ENCODE assay signal across 8 mouse cellular contexts in the genomic region with DNA sequence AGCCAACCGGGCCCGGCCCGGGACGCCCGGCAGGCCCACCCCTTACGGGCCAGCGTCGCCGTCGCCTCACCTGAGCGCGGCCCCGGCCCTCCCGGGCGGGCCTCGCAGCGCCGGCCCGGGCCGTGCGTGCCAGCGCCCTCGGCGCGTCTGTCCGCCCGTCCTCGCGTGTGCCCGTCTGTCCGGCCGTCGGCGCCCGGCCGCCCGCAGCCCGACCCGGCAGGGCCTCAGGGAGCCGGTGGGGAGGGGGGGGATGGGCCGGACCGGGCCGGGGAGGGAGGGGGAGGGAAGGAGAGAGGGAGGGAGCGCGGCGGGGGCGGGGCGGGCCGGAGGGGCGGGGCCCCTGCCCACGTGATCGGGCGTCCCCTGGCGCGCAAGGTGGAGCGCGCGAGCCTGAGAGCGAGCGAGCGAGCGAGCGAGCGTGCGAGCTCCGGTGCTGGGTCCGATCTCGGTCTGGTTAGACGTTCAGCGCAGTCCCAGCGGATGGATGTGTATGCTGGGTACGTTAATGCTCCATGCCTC. TPM values are rescaled to one million over a fixed set of nuclear protein-coding genes. Genes with fewer than 3 reads are reported as not detected.
A peak's percentile ranks its signal among the peaks of the same experiment; 100 is the strongest.
DNase-seq lines count a peak whose midpoint lies in the region; ATAC-seq lines count a peak whose summit lies in the region.

Gene Ncoa6 (minus strand): TSS at position 325 of the 519 bp plus-strand sequence.

- peaks cover 37% of the 10 kb centered on the region for H3K4me1 ChIP-seq in hindbrain, embryonic 13.5 days (replicated peaks)

- no peaks in the 10 kb centered on the region for H3K27me3 ChIP-seq in hindbrain, embryonic 13.5 days

- peak within 1 kb of the TSS; percentile 95 for H3K27ac ChIP-seq in hindbrain, embryonic 13.5 days
- H3K27ac ChIP-seq in macrophage, result peak within 1 kb of the TSS; percentile 63

- H3K4me3 ChIP-seq in hindbrain, embryonic 13.5 days, result peak within 1 kb of the TSS; percentile 88
- peak within 1 kb of the TSS; percentile 79 for H3K4me3 ChIP-seq in macrophage (ENCODE audit: inconsistent target)

- H3K36me3 ChIP-seq in hindbrain, embryonic 13.5 days, result no peaks in the 10 kb centered on the region
- no peaks in the 10 kb centered on the region for H3K36me3 ChIP-seq in macrophage (ENCODE audit: inconsistent target)

- peaks cover 45% of the 10 kb centered on the region for H3K79me2 ChIP-seq in macrophage (ENCODE audit: inconsistent target)

- peak within 1 kb of the TSS; percentile 96 for H3K9ac ChIP-seq in hindbrain, embryonic 13.5 days

- peak within 1 kb of the TSS; percentile 84 for H3K4me2 ChIP-seq in hindbrain, embryonic 13.5 days

- under 1% methylated on average over 51 of the region's 72 CpGs for WGBS in hindbrain, embryonic 13.5 days
- WGBS in macrophage (ENCODE audit: missing documents), result 0% methylated on average over 29 of the region's 72 CpGs

- ATAC-seq in hindbrain, embryonic 13.5 days (ENCODE audit: low FRiP score), result peak; percentile 88

- no peaks in the 10 kb centered on the region for H3K9me3 ChIP-seq in hindbrain, embryonic 13.5 days

- DNase-seq in R1 (ENCODE audit: low read depth, low spot score), result peak; percentile 76
- peak; percentile 71 for DNase-seq in cerebellum, adult 9-11 months
- DNase-seq in frontal cortex, postnatal 10 days (ENCODE audit: low spot score in 2 of 2), result peak; percentile 32 to 58
- peak; percentile 43 to 58 for DNase-seq in layer of hippocampus, postnatal 36 days
- peak; percentile 65 for DNase-seq in right cerebral cortex, adult 18-20 months
- peak; percentile 61 for DNase-seq in urinary bladder, postnatal 25 days (ENCODE audit: low spot score)

RNA-seq across cellular contexts. Expression of gene Ncoa6, which starts in this region (rescaled TPM):
- 27.9 and 32.1 TPM in 2 replicates for polyA plus RNA-seq in hindbrain, embryonic 13.5 days (2015; fragmentation: Nextera tagmentation; extraction: Ambion mirVana)
- total RNA-seq in layer of hippocampus, postnatal 36 days (2021), result 10 to 100 TPM; 59.2 to 75.4 TPM
- 100 to 1,000 TPM in 20 of 26 experiments, 10 to 100 TPM in 6; 37.0 to 181 (median 129) TPM for total RNA-seq in macrophage (2018; cell fraction: chromatin; rRNA removed)
- 10 to 100 TPM; 26.9 to 65.8 (median 45.2) TPM for total RNA-seq in macrophage (2018; cell fraction: cytosol; rRNA removed)
- total RNA-seq in macrophage (2018; cell fraction: nucleus; rRNA removed), result 100 to 1,000 TPM in 15 of 26 experiments, 10 to 100 TPM in 11; 43.2 to 168 (median 112) TPM
- polyA plus RNA-seq in macrophage (2018), result 24.8 to 43.9 TPM (median 29.8 TPM) in 3 replicates

Comparison
In these comparisons a context has a peak if more than half of its experiments do, and no peak if none do; other contexts are left out.
1. Peak in every context shown above with its lines: DNase-seq, ATAC-seq, H3K4me3 ChIP-seq and H3K27ac ChIP-seq.